Mouse (Mus musculus): ENCODE measurements around the gene Msgn1. TPM values are rescaled to one million over a fixed set of nuclear protein-coding genes. Genes with fewer than 3 reads are reported as not detected.
A peak's percentile ranks its signal among the peaks of the same experiment; 100 is the strongest.

Msgn1 gene
- polyA plus RNA-seq, 1 experiment from 2014 or later, result not detected

- Histone ChIP-seq H3K4me1 (ENCODE audit: control insufficient read depth, insufficient read depth, low read length) (no peaks in the 10 kb centered on the region), H3K36me3 (ENCODE audit: control insufficient read depth, insufficient read depth, low read length) (no peaks in the 10 kb centered on the region), H3K4me3 (ENCODE audit: low read length) (no peak overlapping the region), H3K9me3 (ENCODE audit: control insufficient read depth, low read length) (no peaks in the 10 kb centered on the region), H3K4me2 (replicated peaks; ENCODE audit: low read depth, low read length) (no peak overlapping the region), H3K9ac (ENCODE audit: low read depth, low read length) (no peak overlapping the region), H3K27ac (ENCODE audit: low read depth, low read length) (no peak overlapping the region), H3K27me3 (ENCODE audit: control insufficient read depth, insufficient read depth, low read length) (peaks cover 6% of the 10 kb centered on the region; the same call in 1 of the 2 replicates)
- no peak for ATAC-seq (ENCODE audit: low FRiP score, low TSS enrichment)
- WGBS, result 62% methylated on average over 4 of the region's 4 CpGs
Measured at GRCm38 (mm10) chr12:11206321-11206720, 2.5 kb downstream of the Msgn1 start.

DNA sequence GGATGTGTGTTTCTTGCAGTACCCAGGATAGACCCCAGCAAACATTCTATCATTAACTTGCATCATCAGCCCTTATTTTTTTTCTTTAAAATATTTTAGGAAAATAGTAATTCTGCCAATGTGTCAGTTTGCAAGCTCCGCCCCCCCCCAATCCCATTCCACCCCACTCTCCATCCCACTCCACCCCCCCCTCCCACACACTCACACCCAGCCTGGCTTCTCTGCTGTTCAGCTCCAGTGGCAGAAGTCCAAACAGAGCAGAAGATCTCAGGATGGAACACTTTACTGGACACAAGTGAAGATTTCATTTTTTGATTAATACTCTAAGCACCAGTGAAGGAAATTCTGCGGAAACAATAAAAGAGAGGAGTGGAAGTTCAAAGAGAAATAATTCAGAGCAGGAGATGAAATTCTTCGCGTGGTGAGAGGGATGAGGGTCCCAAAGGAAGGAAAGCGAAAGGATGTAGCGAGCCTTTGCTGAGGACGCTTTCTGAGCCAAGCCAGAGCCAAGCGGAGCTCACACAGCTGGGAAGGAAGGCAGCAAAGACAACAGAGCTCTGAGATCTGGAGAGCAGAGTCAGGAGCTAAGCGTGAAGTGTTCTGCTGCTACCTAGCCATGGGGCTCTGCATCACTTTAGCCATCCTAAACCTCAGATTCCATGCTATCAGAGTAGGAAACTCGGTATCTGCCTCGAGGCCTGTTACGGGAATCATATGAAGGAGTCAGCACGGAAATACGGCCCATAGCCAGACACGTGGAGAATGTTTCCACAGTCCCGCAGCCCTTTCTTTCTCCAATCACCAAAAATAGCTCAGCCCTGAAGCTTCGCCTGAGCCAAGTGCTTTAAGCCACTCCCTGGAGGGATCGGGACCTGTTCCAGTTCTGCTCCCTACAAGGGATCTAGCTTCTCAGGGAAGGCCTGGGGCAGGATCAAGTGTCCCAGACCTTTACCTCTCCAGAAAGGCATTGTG, 4.8 kb downstream of the Msgn1 start:
- no peak for ATAC-seq (ENCODE audit: low FRiP score, low TSS enrichment)
- H3K4me2 ChIP-seq (replicated peaks; ENCODE audit: low read depth, low read length), result no peak overlapping the region
- WGBS, result 64% methylated on average over 18 of the region's 18 CpGs
- no peaks in the 10 kb centered on the region for H3K9me3 ChIP-seq (ENCODE audit: control insufficient read depth, low read length)
- no peak overlapping the region for H3K9ac ChIP-seq (ENCODE audit: low read depth, low read length)
- peak overlapping the region; percentile 42; the same call in 1 of the 2 replicates for H3K27ac ChIP-seq (ENCODE audit: low read depth, low read length)
- H3K4me3 ChIP-seq (ENCODE audit: low read length), result no peak overlapping the region
- no peaks in the 10 kb centered on the region for H3K36me3 ChIP-seq (ENCODE audit: control insufficient read depth, insufficient read depth, low read length)
- 0 out of 2 replicates have a peak, but pooled peaks cover 2% of the 10 kb centered on the region for H3K27me3 ChIP-seq (ENCODE audit: control insufficient read depth, insufficient read depth, low read length)
- no peaks in the 10 kb centered on the region for H3K4me1 ChIP-seq (ENCODE audit: control insufficient read depth, insufficient read depth, low read length)

DNA sequence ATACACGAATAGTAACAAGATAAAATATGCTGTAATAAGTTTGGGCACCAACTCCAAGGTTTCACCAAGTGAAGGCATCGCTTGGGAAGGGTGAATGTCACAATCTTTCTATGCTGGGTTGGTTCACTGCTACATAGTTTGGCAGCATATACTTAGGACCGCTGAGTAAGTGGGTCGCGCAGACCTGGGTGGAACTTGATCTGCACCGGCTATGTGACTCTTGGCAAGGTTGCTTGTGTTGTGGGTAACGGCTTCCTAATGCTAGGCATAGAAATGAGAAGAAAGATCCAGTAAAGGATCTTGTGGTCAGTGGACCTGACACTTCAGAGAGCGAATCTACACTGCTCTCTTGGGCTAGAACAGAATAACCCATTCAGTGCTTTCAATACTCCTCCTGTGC, 6.3 kb downstream of the Msgn1 start:
- Histone ChIP-seq H3K36me3 (ENCODE audit: control insufficient read depth, insufficient read depth, low read length) (no peaks in the 10 kb centered on the region), H3K9ac (ENCODE audit: low read depth, low read length) (no peak overlapping the region), H3K4me1 (ENCODE audit: control insufficient read depth, insufficient read depth, low read length) (no peaks in the 10 kb centered on the region), H3K4me2 (replicated peaks; ENCODE audit: low read depth, low read length) (no peak overlapping the region), H3K27me3 (ENCODE audit: control insufficient read depth, insufficient read depth, low read length) (no peaks in the 10 kb centered on the region), H3K9me3 (ENCODE audit: control insufficient read depth, low read length) (no peaks in the 10 kb centered on the region), H3K4me3 (ENCODE audit: low read length) (no peak overlapping the region), H3K27ac (ENCODE audit: low read depth, low read length) (no peak overlapping the region)
- no peak for ATAC-seq (ENCODE audit: low FRiP score, low TSS enrichment)
- 93% methylated on average over 8 of the region's 8 CpGs for WGBS

GRCm38 (mm10) chr12:11200711-11201110, 8.1 kb downstream of the Msgn1 start:
- H3K27me3 ChIP-seq (ENCODE audit: control insufficient read depth, insufficient read depth, low read length), result no peaks in the 10 kb centered on the region
- 91% methylated on average over 12 of the region's 12 CpGs for WGBS
- H3K4me1 ChIP-seq (ENCODE audit: control insufficient read depth, insufficient read depth, low read length), result 0 out of 2 replicates have a peak, but pooled peaks cover 3% of the 10 kb centered on the region
- no peaks in the 10 kb centered on the region for H3K36me3 ChIP-seq (ENCODE audit: control insufficient read depth, insufficient read depth, low read length)
- no peak overlapping the region for H3K9ac ChIP-seq (ENCODE audit: low read depth, low read length)
- H3K27ac ChIP-seq (ENCODE audit: low read depth, low read length), result no peak overlapping the region
- ATAC-seq (ENCODE audit: low FRiP score, low TSS enrichment), result no peak
- no peak overlapping the region for H3K4me3 ChIP-seq (ENCODE audit: low read length)
- no peak overlapping the region for H3K4me2 ChIP-seq (replicated peaks; ENCODE audit: low read depth, low read length)
- no peaks in the 10 kb centered on the region for H3K9me3 ChIP-seq (ENCODE audit: control insufficient read depth, low read length)

DNA sequence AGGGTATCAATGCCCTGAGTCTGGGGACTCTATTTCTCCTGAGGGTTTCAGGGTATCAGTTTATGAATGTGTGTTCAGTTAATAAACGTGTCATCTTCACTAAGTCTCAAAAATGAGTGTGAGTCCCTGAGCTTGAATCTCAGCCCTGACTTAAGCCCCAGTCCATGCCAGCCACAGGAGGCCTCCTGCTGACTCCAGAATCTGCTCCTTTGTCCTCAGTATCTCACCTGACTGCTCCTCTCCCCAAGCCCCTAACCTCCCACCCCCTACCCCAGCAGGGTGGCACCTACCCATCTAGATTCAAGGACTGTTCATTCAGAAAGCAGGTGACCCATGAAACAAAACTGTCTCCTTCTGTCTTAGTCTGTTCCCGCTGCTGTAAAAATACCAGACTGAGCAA, 10.2 kb downstream of the Msgn1 start:
- ATAC-seq (ENCODE audit: low FRiP score, low TSS enrichment), result no peak
- Histone ChIP-seq H3K4me2 (replicated peaks; ENCODE audit: low read depth, low read length) (no peak overlapping the region), H3K36me3 (ENCODE audit: control insufficient read depth, insufficient read depth, low read length) (no peaks in the 10 kb centered on the region), H3K4me3 (ENCODE audit: low read length) (no peak overlapping the region), H3K9me3 (ENCODE audit: control insufficient read depth, low read length) (no peaks in the 10 kb centered on the region), H3K27me3 (ENCODE audit: control insufficient read depth, insufficient read depth, low read length) (no peaks in the 10 kb centered on the region), H3K9ac (ENCODE audit: low read depth, low read length) (no peak overlapping the region), H3K27ac (ENCODE audit: low read depth, low read length) (no peak overlapping the region), H3K4me1 (ENCODE audit: control insufficient read depth, insufficient read depth, low read length) (0 out of 2 replicates have a peak, but pooled peaks cover 3% of the 10 kb centered on the region)
- WGBS, result 54% methylated on average over 2 of the region's 2 CpGs

DNA sequence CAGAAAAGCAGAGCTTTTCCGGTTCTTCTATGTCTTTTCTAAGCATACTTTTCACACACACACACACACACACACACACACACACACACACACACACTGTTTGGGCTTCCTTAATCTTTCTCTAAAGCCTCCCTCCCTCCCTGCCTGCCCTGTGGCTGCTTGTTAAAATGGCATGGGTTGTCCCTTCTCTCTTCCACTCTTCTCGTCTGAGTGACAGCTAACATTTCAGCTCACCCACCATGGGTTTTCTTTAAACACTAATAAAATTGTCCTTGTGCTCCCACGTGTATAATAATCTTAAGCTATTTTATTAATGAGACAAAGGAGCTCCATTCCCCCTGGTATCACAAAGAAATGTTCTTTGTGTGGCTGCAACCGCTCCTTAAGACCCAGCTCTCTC, 10.7 kb downstream of the Msgn1 start:
- no peaks in the 10 kb centered on the region for H3K36me3 ChIP-seq (ENCODE audit: control insufficient read depth, insufficient read depth, low read length)

DNA sequence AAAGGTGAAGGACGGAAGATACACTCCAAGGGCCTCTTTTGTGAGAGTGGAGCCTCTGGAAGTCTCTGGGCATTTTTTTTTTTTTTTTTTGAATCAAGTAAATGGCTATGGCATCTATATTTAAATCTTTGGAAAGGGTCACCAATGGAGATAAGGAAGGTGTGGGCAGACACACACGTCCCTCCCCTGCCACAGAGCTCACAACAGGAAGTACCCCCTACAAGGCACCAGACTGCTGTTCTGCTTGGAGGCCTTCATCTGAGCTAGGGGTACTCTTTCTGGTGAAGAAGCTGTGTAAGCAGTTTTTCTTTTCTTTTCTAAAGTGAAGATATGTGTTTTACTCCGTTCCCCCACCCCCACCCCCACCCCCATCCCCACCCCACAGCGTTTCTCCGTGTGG, 11.9 kb downstream of the Msgn1 start:
- Histone ChIP-seq H3K4me1 (ENCODE audit: control insufficient read depth, insufficient read depth, low read length) (0 out of 2 replicates have a peak, but pooled peaks cover 3% of the 10 kb centered on the region), H3K27me3 (ENCODE audit: control insufficient read depth, insufficient read depth, low read length) (no peaks in the 10 kb centered on the region), H3K9ac (ENCODE audit: low read depth, low read length) (no peak overlapping the region), H3K9me3 (ENCODE audit: control insufficient read depth, low read length) (no peaks in the 10 kb centered on the region), H3K4me3 (ENCODE audit: low read length) (peak overlapping the region; percentile 17; the same call in 1 of the 2 replicates), H3K4me2 (replicated peaks; ENCODE audit: low read depth, low read length) (peak overlapping the region; percentile 33; the same call in 1 of the 2 replicates), H3K36me3 (ENCODE audit: control insufficient read depth, insufficient read depth, low read length) (no peaks in the 10 kb centered on the region), H3K27ac (ENCODE audit: low read depth, low read length) (no peak overlapping the region)
- WGBS, result 44% methylated on average over 5 of the region's 5 CpGs
- ATAC-seq (ENCODE audit: low FRiP score, low TSS enrichment), result peak; percentile 33; the same call in 1 of the 2 replicates

More for the DNA sequence above, 10.7 kb downstream of the Msgn1 start:
- ATAC-seq (ENCODE audit: low FRiP score, low TSS enrichment), result no peak
- H3K4me1 ChIP-seq (ENCODE audit: control insufficient read depth, insufficient read depth, low read length), result 0 out of 2 replicates have a peak, but pooled peaks cover 3% of the 10 kb centered on the region
- no peaks in the 10 kb centered on the region for H3K9me3 ChIP-seq (ENCODE audit: control insufficient read depth, low read length)
- no peak overlapping the region for H3K4me3 ChIP-seq (ENCODE audit: low read length)
- H3K27ac ChIP-seq (ENCODE audit: low read depth, low read length), result no peak overlapping the region
- H3K9ac ChIP-seq (ENCODE audit: low read depth, low read length), result no peak overlapping the region
- H3K4me2 ChIP-seq (replicated peaks; ENCODE audit: low read depth, low read length), result no peak overlapping the region
- H3K27me3 ChIP-seq (ENCODE audit: control insufficient read depth, insufficient read depth, low read length), result no peaks in the 10 kb centered on the region
- 62% methylated on average over 4 of the region's 4 CpGs for WGBS

DNA sequence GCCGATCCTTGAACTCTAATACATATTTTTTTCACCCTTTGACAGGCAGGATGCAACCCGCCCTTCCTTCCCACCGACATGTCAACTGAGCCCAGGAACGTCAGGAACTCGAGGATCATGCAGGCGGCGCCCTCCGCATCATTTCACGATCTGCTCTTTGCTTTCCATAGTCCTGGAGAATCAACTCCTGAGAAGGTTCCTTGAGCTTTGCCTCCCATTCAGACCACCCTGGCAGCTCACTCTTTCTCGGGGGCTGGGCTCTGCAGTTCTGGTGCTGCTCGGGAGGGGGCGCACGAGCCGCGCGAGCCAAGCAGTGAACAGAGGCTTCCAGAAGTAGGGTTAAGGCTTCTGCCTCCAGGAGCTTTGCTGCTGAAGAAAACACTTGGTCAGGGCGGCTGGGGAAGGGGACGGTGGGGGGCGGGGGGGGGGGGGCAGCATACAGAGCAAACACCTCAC, 12.6 kb downstream of the Msgn1 start:
- Histone ChIP-seq H3K36me3 (ENCODE audit: control insufficient read depth, insufficient read depth, low read length) (no peaks in the 10 kb centered on the region), H3K4me1 (ENCODE audit: control insufficient read depth, insufficient read depth, low read length) (0 out of 2 replicates have a peak, but pooled peaks cover 3% of the 10 kb centered on the region), H3K9me3 (ENCODE audit: control insufficient read depth, low read length) (no peaks in the 10 kb centered on the region), H3K9ac (ENCODE audit: low read depth, low read length) (no peak overlapping the region; the same call in 1 of the 2 replicates), H3K4me2 (replicated peaks; ENCODE audit: low read depth, low read length) (peak overlapping the region; percentile 33), H3K27me3 (ENCODE audit: control insufficient read depth, insufficient read depth, low read length) (no peaks in the 10 kb centered on the region), H3K27ac (ENCODE audit: low read depth, low read length) (no peak overlapping the region), H3K4me3 (ENCODE audit: low read length) (peak overlapping the region; percentile 17; the same call in 1 of the 2 replicates)
- WGBS, result 6% methylated on average over 18 of the region's 19 CpGs
- ATAC-seq (ENCODE audit: low FRiP score, low TSS enrichment), result peak; percentile 96

GRCm38 (mm10) chr12:11195031-11195430, 13.7 kb downstream of the Msgn1 start:
- Histone ChIP-seq H3K36me3 (ENCODE audit: control insufficient read depth, insufficient read depth, low read length) (no peaks in the 10 kb centered on the region), H3K4me1 (ENCODE audit: control insufficient read depth, insufficient read depth, low read length) (0 out of 2 replicates have a peak, but pooled peaks cover 3% of the 10 kb centered on the region), H3K4me3 (ENCODE audit: low read length) (no peak overlapping the region), H3K9me3 (ENCODE audit: control insufficient read depth, low read length) (no peaks in the 10 kb centered on the region), H3K27ac (ENCODE audit: low read depth, low read length) (no peak overlapping the region), H3K27me3 (ENCODE audit: control insufficient read depth, insufficient read depth, low read length) (no peaks in the 10 kb centered on the region), H3K4me2 (replicated peaks; ENCODE audit: low read depth, low read length) (no peak overlapping the region), H3K9ac (ENCODE audit: low read depth, low read length) (no peak overlapping the region)
- 95% methylated on average over 1 of the region's 1 CpGs for WGBS
- no peak for ATAC-seq (ENCODE audit: low FRiP score, low TSS enrichment)
